Mouse (Mus musculus): ENCODE results near the gene Zar1.
A peak's percentile ranks its signal among the peaks of the same experiment; 100 is the strongest.
"Not testable (repeated sequence)": the region's sequence is repeated elsewhere in the genome, so short reads cannot be mapped to it uniquely, and the experiment has no call there.

Zar1 gene

DNA sequence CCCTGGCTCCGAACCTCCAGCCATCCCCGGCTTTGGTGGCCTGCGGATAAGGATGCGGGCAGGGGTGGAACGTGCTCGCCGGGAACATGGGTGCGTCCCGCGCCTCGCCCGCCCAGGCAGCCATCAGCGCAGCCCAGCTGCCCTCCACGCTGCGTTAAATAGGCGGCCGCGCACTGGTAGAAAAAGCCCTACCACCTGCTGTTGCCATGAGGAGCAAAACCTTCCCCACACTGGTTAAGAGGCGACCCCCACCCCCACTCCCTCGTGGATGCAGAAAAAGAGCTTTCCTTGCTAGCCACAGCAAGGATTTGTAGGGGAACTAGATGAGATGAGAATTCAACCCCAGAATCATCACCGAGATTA, at the start of gene Zar1:
Gene Zar1 (minus strand): TSS at position 285 of the 363 bp plus-strand sequence.
- not testable (repeated sequence) for DNase-seq (ENCODE audit: low spot score)

DNA sequence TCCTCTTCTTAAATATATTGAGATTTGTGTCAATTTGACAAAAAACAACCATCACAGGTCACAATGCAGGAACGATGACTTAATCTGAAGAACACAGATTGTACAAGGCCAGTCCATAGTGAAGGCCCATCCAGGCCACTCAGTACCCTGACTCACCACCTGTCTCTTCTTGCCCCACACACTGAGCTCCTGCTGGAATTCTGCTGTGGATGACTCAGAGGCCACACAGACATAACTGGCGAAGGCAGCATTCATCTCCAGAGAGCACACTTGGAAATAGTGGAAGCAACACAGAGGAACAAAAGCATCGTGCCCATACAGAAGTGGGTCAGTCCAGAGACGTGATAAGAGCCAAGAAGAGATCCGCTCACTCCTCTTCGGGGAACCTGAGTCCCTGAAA, 49.0 kb upstream of the Zar1 start:
- no peak for DNase-seq (ENCODE audit: low spot score)

DNA sequence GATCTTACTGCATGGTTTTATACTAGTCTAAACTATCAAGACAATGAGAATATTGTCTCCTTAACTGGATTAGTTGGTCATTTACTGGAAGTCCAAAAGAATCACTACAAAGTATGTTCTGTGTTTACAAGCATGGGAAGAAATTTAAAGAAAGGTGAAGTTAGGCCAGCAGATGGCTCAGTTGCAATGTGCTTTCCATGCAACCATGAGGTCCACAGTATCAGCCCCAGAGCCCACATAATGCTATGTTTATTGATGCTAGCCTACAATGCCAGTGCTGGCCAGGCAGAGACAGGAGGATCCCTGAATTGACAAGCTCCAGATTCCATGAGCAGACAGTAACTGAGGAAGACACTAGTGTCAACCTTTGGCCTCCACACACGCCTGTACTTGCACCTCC, 40.0 kb upstream of the Zar1 start:
- no peak for DNase-seq (ENCODE audit: low spot score)

GRCm38 (mm10) chr5:72617413-72617812, 36.4 kb upstream of the Zar1 start:
- no peak for DNase-seq (ENCODE audit: low spot score)

DNA sequence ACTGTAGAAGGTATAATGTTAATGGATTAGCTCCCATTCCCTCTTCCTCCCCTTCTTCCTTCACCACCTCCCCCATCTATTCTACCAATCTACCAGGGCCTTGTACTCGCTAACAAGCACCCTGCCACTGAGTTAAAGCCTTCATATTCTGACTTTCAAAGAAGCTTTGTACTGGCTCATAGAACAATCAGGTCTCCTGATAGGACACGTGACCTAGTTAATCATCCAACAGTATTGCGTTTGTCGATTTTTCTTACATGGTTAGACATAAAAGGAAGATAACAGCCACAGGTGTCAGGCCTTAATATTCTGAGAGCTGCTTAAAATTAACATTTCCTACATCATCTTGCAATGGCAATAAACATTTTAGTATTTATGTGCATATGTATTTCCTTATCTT, 22.1 kb upstream of the Zar1 start:
- DNase-seq (ENCODE audit: low spot score) = no peak

DNA sequence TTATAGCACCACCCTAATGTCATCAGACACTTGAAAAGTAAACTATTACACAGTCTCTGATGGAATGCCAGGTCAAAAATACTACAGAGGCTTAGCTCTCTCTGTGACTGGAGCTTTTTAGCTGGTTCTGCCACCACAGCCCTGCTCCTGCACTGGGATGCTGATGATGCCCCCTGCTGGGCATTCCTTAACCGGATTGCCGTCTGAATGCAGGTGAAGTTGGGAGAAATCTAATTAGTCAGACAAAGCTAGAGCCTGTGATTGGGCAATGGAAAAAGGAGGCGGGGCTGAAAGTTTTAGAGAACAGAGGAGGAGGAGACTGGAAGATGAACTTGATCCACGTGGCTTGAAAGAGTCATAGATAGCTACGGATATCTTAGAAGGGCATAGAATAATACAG, 20.0 kb upstream of the Zar1 start:
- peak; percentile 15 for DNase-seq (ENCODE audit: low spot score)

DNA sequence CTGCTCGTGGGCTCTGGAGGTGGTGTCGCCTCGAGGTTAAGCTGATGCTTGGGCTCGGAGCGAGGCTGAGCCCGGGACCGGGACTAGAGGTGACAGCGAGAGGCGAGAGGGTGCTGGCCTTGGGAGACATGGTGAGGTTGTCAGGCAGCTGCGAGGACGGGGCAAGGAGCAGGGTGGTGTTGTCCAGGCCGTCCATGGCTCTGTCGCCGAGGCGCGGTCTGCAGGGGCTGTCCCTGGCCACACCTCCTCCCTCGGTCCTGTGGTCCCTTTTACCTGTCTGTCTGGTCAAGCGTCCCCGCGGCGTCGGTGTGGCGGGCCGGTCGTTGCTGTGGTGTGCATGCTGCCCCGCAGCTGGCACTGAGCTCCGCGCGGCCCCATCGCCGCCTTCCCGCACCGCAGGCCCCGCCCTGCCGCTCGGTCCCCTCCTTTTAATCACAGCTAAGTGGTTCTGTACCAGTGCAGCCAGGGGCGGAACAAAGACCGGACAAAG, 6.2 kb upstream of the Zar1 start, which contains the start of gene Gm5868:
Gene Gm5868 (minus strand): TSS at position 360 of the 490 bp plus-strand sequence.
- DNase-seq (ENCODE audit: low spot score) = no peak

DNA sequence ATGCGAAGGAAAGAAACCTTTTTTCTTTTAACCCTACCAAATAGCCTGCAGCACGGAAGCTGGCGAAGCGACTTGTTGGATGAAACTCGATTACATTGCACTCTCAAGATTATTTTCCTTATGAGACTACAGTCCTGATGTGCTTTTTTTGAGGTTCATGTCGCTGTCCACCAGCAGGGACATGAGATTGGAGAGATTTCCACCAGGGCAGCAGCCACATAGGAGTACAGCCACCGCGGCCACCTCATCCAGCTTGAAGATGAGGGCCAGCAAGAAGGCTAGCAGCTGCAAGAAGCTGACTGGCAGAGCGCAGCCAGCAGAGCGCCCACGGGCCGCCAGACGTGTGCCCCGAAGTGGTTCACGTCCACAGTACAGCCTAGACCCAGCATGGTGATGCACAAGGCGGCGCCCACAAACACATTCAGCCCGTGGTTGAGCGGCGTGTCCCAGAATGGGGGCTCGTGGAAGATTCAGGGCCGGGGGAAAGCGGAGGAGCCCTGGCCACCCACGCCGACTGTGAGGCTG, 5.7 kb upstream of the Zar1 start:
- DNase-seq (ENCODE audit: low spot score) = not testable (repeated sequence)

DNA sequence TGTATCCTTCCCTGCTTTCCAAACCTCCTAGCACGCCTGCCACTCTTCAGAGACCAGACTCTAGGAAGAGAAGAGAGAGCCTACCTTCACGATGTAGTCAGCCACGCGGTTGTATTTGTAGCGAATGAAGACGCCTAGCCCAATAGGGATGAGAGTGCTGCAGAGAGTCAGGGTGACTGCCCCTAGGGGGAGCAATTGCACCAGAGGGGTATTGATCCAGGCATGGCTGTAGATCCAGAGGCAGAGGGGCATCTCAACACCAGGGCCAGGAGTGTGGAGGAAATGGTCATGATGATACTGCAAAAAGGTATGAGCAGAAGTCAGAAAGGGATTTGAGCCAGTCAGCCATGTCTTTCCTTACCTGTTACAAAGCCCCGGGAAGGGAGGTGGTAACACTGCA, 5.1 kb upstream of the Zar1 start:
- DNase-seq (ENCODE audit: low spot score) = not testable (repeated sequence)

DNA sequence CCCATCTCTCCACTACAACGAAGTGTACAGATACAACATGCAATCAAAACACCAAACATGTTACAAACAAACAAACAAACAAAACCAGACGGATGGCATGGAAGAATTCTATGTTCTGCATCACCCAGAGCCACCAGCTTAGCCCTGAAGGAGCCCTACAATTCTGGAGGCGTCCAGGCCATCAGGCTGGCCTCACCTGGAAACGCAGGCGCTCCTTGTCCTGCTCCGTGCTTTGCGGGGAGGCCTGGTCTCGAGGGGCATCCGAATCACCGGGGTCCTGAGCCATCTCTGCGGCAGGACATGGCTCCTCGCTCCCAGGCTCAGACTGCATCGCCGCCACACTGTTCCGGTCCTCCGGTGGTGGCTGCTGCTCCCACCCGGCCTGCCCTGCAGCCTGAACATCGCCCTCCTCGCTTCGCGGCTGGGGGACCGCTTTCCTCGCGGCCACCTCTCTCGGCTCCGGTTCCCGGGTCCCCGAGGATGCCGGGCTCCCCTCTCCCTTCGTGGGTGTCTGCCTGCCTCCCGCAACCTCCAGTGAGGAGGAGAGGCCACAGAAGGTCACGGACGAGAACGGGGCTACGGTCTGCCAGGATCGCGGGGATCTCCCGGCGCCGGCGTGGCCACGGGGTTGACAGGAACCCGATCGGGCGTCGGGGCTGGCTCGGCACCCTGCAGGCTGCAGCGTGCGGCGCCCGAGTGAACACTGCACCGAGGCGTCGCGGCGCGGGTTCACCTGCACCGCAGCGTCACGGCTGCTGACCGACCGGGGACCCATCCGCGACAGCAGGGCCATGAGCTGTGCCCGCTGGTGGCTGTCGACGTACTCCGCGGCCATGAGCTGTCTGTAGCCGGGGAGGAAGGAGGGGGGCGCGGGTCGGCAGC, 725 bp downstream of the Zar1 start:
- not testable (repeated sequence) for DNase-seq (ENCODE audit: low spot score)

GRCm38 (mm10) chr5:72579599-72579998, 1.5 kb downstream of the Zar1 start:
- not testable (repeated sequence) for DNase-seq (ENCODE audit: low spot score)

GRCm38 (mm10) chr5:72565621-72566020, 15.4 kb downstream of the Zar1 start:
- no peak for DNase-seq (ENCODE audit: low spot score)

- DNase-seq (ENCODE audit: low spot score) = not testable (repeated sequence)
Measured at GRCm38 (mm10) chr5:72563183-72563582, 17.9 kb downstream of the Zar1 start.

GRCm38 (mm10) chr5:72560976-72561628, 20.0 kb downstream of the Zar1 start:
- DNase-seq (ENCODE audit: low spot score) = no peak

DNA sequence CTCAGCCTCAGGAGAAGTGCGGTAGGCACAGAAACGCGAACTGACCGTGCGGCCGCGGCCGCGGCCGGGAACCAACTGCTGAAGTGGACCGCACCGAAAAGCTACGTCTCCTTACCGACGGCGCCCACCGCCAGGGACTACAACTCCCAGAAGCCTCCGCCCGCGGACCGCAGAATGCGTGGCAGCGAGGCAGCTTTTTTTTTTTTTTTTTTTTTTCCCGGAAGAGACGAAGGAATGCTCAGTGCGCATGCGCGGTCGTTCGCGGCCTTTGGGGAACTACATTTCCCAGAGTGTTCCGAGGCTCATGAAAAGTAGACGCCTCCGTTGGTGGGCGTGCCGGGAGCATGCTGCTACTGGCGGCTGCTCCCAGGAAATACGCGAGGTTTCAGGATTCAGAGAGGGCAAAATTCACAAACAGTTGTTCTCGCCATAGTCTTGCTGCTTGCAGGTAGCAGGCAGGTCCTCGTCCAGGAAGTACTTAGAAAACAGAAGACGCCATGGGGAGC, 21.5 kb downstream of the Zar1 start, which contains the start of gene Nfxl1:
Gene Nfxl1 (minus strand): TSS at position 141 of the 506 bp plus-strand sequence.
- peak; percentile 91 for DNase-seq (ENCODE audit: low spot score)

GRCm38 (mm10) chr5:72558716-72559526, 22.1 kb downstream of the Zar1 start:
- peak; percentile 27 for DNase-seq (ENCODE audit: low spot score)

GRCm38 (mm10) chr5:72556245-72556644, 24.8 kb downstream of the Zar1 start:
- DNase-seq (ENCODE audit: low spot score) = no peak

GRCm38 (mm10) chr5:72551209-72551608, 29.8 kb downstream of the Zar1 start:
- no peak for DNase-seq (ENCODE audit: low spot score)

GRCm38 (mm10) chr5:72528896-72529295, 52.2 kb downstream of the Zar1 start:
- DNase-seq (ENCODE audit: low spot score) = no peak

Measured in ovary, postnatal 14 days (tissue).